10 mouse cellular contexts compared by ENCODE assay signal in genomic region chr1:132326777-132327176, GRCm38 (mm10). TPM values are rescaled to one million over a fixed set of nuclear protein-coding genes. Genes with fewer than 3 reads are reported as not detected.
DNase-seq lines count a peak whose midpoint lies in the region; ATAC-seq lines count a peak whose summit lies in the region.
"Had no signal": no experiment of that assay in that cellular context is flagged by ENCODE, and none has a peak within 500 bp of the region (broad histone marks: within the 10 kb centered on the region; RNA-seq: fewer than 3 reads in every experiment).

No protein-coding gene starts in this region.

- peak; percentile 89 for DNase-seq in heart, adult 11 months
- DNase-seq in heart, adult 8-10 months (ENCODE audit: low spot score) = no peak
- DNase-seq in forebrain, embryonic 11.5 days (ENCODE audit: low spot score) = no peak
- no peak for DNase-seq in frontal cortex, postnatal 14 days (ENCODE audit: low spot score in 2 of 2)
- no peak for DNase-seq in left cerebral cortex, postnatal 25 days (ENCODE audit: low spot score in 2 of 2)
- DNase-seq in right cerebral cortex, adult 2 months (ENCODE audit: low spot score in 2 of 2) = no peak

- 68% methylated on average over 9 of the region's 9 CpGs for WGBS in forebrain, embryonic 11.5 days
- WGBS in kidney, embryonic 15.5 days = 42% methylated on average over 9 of the region's 9 CpGs
- WGBS in midbrain, embryonic 16.5 days = 34% methylated on average over 9 of the region's 9 CpGs

- intact Hi-C loops in left cerebral cortex, postnatal 25 days (cut with DNase I) = no loop called here

- H3K9me3 ChIP-seq in forebrain, embryonic 11.5 days (ENCODE audit: control insufficient read depth, low read length) = no peaks in the 10 kb centered on the region
- no peaks in the 10 kb centered on the region for H3K9me3 ChIP-seq in kidney, embryonic 15.5 days (replicated peaks)
- no peaks in the 10 kb centered on the region for H3K9me3 ChIP-seq in midbrain, embryonic 16.5 days (replicated peaks; ENCODE audit: control insufficient read depth, low read length, poor library complexity, severe bottlenecking)
- H3K9me3 ChIP-seq: embryonic facial prominence, embryonic 13.5 days had no signal

- H3K4me2 ChIP-seq in forebrain, embryonic 11.5 days (ENCODE audit: low read depth, low read length, severe bottlenecking) = no peak overlapping the region
- no peak overlapping the region for H3K4me2 ChIP-seq in kidney, embryonic 15.5 days
- no peak overlapping the region for H3K4me2 ChIP-seq in midbrain, embryonic 16.5 days (ENCODE audit: low read length)
- H3K4me2 ChIP-seq: embryonic facial prominence, embryonic 13.5 days had no signal

- H3K4me3 ChIP-seq in forebrain, embryonic 11.5 days (ENCODE audit: low read depth, low read length) = no peak overlapping the region
- H3K4me3 ChIP-seq in kidney, embryonic 15.5 days (replicated peaks) = no peak overlapping the region
- no peak overlapping the region for H3K4me3 ChIP-seq in midbrain, embryonic 16.5 days (ENCODE audit: low read depth, low read length)
- H3K4me3 ChIP-seq: embryonic facial prominence, embryonic 13.5 days had no signal

- peaks cover 44% of the 10 kb centered on the region for H3K4me1 ChIP-seq in forebrain, embryonic 11.5 days (replicated peaks; ENCODE audit: control insufficient read depth, insufficient read depth, low read length)
- peaks cover 37% of the 10 kb centered on the region for H3K4me1 ChIP-seq in kidney, embryonic 15.5 days
- H3K4me1 ChIP-seq in midbrain, embryonic 16.5 days (ENCODE audit: control insufficient read depth, insufficient read depth, low read length) = peaks cover 31% of the 10 kb centered on the region

- H3K9ac ChIP-seq in forebrain, embryonic 11.5 days (ENCODE audit: low read length) = peak overlapping the region; percentile 16; the same call in 1 of the 2 replicates
- no peak overlapping the region for H3K9ac ChIP-seq in kidney, embryonic 15.5 days
- no peak overlapping the region for H3K9ac ChIP-seq in midbrain, embryonic 16.5 days (ENCODE audit: low read depth, low read length)
- H3K9ac ChIP-seq: embryonic facial prominence, embryonic 13.5 days had no signal

- H3K27ac ChIP-seq in forebrain, embryonic 11.5 days (ENCODE audit: low read depth, low read length) = peak overlapping the region; percentile 39; the same call in 1 of the 2 replicates
- H3K27ac ChIP-seq in kidney, embryonic 15.5 days = 0 out of 2 replicates have a peak overlapping the region, but pooled peaks have one; percentile 7
- H3K27ac ChIP-seq in midbrain, embryonic 16.5 days (ENCODE audit: low read length) = peak overlapping the region; percentile 63
- H3K27ac ChIP-seq: embryonic facial prominence, embryonic 13.5 days had no signal

- peaks cover 32% of the 10 kb centered on the region for H3K36me3 ChIP-seq in forebrain, embryonic 11.5 days (ENCODE audit: control insufficient read depth, insufficient read depth, low read length)
- peaks cover 8% of the 10 kb centered on the region for H3K36me3 ChIP-seq in kidney, embryonic 15.5 days
- H3K36me3 ChIP-seq in midbrain, embryonic 16.5 days (ENCODE audit: control insufficient read depth, insufficient read depth, low read length) = peaks cover 7% of the 10 kb centered on the region; the same call in 1 of the 2 replicates
- H3K36me3 ChIP-seq: embryonic facial prominence, embryonic 13.5 days had no signal

- H3K27me3 ChIP-seq in forebrain, embryonic 11.5 days (ENCODE audit: control insufficient read depth, insufficient read depth, low read length) = no peaks in the 10 kb centered on the region
- 0 out of 2 replicates have a peak, but pooled peaks cover 4% of the 10 kb centered on the region for H3K27me3 ChIP-seq in kidney, embryonic 15.5 days
- no peaks in the 10 kb centered on the region for H3K27me3 ChIP-seq in midbrain, embryonic 16.5 days (ENCODE audit: control insufficient read depth, insufficient read depth, low read depth, low read length)
- H3K27me3 ChIP-seq: embryonic facial prominence, embryonic 13.5 days had no signal

- no peak for ATAC-seq in forebrain, embryonic 11.5 days (replicated peaks; ENCODE audit: low FRiP score)
- peak; percentile 29 for ATAC-seq in kidney, embryonic 15.5 days (replicated peaks; ENCODE audit: low FRiP score)
- peak; percentile 29; the same call in 1 of the 2 replicates for ATAC-seq in midbrain, embryonic 16.5 days

RNA-seq across cellular contexts. Expression of gene Nuak2, which starts 10.9 kb away (rescaled TPM):
- total RNA-seq in heart, adult 8-10 months (2022) = 1 to 10 TPM; 3.8 to 5.2 (median 4.0) TPM
- polyA plus RNA-seq in forebrain, embryonic 11.5 days (2014; fragmentation: Nextera tagmentation; extraction: Ambion mirVana) = 57.7 and 63.4 TPM in 2 replicates
- polyA plus RNA-seq in kidney, embryonic 15.5 days (2015; fragmentation: Nextera tagmentation; extraction: Ambion mirVana) = 3.6 and 3.8 TPM in 2 replicates
- 19.8 and 22.0 TPM in 2 replicates for polyA plus RNA-seq in midbrain, embryonic 16.5 days (2015; fragmentation: Nextera tagmentation; extraction: Ambion mirVana)
- total RNA-seq in left cerebral cortex, postnatal 25 days (2021) = under 1 TPM; 0.94 to 0.96 TPM

RNA-seq across cellular contexts. Expression of gene Klhdc8a, which starts 28.4 kb away (rescaled TPM):
- total RNA-seq in heart, adult 8-10 months (2022) = 10 to 100 TPM; 11.8 to 22.9 (median 17.5) TPM
- 0.99 and 1.1 TPM in 2 replicates for polyA plus RNA-seq in forebrain, embryonic 11.5 days (2014; fragmentation: Nextera tagmentation; extraction: Ambion mirVana)
- polyA plus RNA-seq in kidney, embryonic 15.5 days (2015; fragmentation: Nextera tagmentation; extraction: Ambion mirVana) = 1.2 and 1.6 TPM in 2 replicates
- 8.3 and 10.8 TPM in 2 replicates for polyA plus RNA-seq in midbrain, embryonic 16.5 days (2015; fragmentation: Nextera tagmentation; extraction: Ambion mirVana)
- 10 to 100 TPM; 11.3 to 14.1 TPM for total RNA-seq in left cerebral cortex, postnatal 25 days (2021)
- total RNA-seq: megakaryocyte, adult 5-6 weeks had no signal

Comparison
In these comparisons a context has a peak if more than half of its experiments do, and no peak if none do; other contexts are left out.
1. H3K27ac ChIP-seq: peak in every context shown above with its lines; median percentile 63 in midbrain, embryonic 16.5 days; 39 in forebrain, embryonic 11.5 days; 7 in kidney, embryonic 15.5 days.